Mouse (Mus musculus) ES-Bruce4 (cell line): ENCODE results near the gene Tstd2.

Experiments used
- CTCF ChIP-seq: IDR thresholded peaks from one replicate; pipeline ENCODE4 v1.8.1; 2011; ENCODE audit warnings: low read depth, low read length
- POLR2A ChIP-seq: IDR thresholded peaks from one replicate; pipeline ENCODE4 v1.8.1; 2011; ENCODE audit warnings: low read length; ENCODE audit not compliant: insufficient read depth

- TF ChIP-seq POLR2A (no peak), CTCF (no peak)
Observed at GRCm38 (mm10) chr4:46069851-46070482, 68.5 kb downstream of the Tstd2 start.
